Mouse (Mus musculus) adrenal gland, adult 2 months (tissue): Measurements from ENCODE around the gene Mrpl51. TPM values are rescaled to one million over a fixed set of nuclear protein-coding genes. Genes with fewer than 3 reads are reported as not detected.
A peak's percentile ranks its signal among the peaks of the same experiment; 100 is the strongest.

Source experiments
- DNase-seq: peaks from one replicate; pipeline ENCODE4 v3.0.0; 2021
- polyA plus RNA-seq: library from polyadenylated mRNA; depleted of rRNA; stranded (reverse); fragments of >200 nt; gene quantifications from 2 replicates; pipeline ENCODE4 v1.2.3, GENCODE M21; 2012
- total RNA-seq, 2 experiments: library from RNA; stranded (reverse); gene quantifications; 2 replicates each; pipeline ENCODE4 v1.2.3; 2021

The Mrpl51 gene
- total and polyA plus RNA-seq, 3 experiments = 45.1 to 208 (median 162) TPM

DNA sequence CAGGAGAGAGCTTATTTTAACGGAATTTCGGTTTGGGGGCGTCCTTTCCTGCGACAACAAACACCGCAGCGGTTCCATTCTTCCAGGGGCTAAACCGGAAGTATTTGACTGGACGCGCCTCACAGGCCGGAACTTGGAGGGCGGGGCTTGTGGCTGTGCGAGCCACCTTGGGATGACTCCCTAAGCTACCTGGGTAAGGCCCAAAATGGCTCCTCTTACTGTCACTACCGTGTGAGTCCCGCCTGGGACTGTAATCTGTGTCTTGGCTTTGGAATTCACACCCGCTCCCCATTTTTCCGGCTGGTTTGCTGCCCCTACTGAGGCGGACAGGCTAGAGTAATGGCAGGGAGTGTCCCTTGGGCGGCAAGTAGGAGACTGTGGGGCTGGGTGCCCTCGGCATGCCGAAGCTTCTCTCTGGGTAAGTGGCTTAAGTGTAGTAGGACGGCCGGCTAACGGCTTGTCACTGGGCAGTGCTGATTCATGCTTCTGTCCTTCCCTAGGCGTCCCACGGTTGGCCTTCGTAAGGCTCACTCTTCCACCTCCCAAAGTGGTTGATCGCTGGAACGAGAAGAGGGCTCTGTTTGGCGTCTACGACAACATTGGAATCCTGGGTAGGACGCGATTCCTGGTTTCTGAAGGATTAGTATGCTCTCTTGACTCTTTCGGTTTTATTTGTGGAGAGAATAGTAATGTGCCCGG lies 564 bp downstream of the Mrpl51 start:
- DNase-seq = peak; percentile 93

- no peak for DNase-seq
Measured at GRCm38 (mm10) chr6:125192841-125193240, 1.2 kb downstream of the Mrpl51 start.

DNA sequence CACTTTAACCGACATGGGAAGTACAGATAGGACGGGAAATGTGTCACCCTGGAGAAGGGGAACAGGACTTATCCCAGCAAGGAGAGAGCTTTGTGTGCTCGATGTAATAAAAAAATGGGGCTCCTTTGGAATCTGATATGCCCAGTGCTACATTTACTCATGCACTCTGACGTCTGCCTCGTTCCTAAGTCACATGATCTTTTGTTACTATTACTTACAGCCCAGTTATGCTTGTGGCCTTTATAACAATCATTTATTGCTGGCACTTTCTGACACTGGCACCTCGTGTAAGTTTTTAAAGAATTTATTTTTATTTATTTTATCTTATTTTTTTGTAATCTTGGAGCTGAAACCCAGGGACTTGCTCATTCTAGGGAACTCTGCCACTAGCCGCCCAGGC lies 1.8 kb downstream of the Mrpl51 start:
- no peak for DNase-seq

DNA sequence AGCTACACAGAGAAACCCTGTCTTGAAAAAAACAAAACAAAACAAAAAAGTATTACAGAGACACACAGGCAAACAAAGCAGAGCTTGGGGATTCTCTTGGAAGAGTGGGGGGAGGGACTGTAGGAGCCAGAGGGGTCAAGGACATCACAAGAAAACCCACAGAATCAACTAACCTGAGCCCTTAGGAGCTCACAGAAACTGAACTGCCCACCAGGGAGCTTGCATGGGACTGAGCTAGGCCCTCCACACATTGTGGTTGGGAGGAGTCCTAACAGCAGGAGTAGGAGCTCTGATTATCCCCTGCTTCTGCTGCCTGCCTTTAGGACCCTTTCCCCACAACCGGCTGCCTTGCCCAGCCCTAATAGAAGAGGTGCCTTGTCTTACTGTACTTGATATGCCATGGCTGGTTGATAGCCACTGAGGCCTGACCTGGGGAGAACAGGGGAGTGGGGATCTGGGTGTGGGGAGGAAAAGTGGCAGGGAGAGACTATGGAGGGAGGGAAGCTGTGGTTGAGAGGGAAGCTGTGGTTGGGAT lies 4.0 kb downstream of the Mrpl51 start:
- no peak for DNase-seq

GRCm38 (mm10) chr6:125196301-125196700 lies 4.7 kb downstream of the Mrpl51 start:
- DNase-seq = peak; percentile 32

- DNase-seq = peak; percentile 35
Measured at GRCm38 (mm10) chr6:125197166-125197565, 5.6 kb downstream of the Mrpl51 start.

DNA sequence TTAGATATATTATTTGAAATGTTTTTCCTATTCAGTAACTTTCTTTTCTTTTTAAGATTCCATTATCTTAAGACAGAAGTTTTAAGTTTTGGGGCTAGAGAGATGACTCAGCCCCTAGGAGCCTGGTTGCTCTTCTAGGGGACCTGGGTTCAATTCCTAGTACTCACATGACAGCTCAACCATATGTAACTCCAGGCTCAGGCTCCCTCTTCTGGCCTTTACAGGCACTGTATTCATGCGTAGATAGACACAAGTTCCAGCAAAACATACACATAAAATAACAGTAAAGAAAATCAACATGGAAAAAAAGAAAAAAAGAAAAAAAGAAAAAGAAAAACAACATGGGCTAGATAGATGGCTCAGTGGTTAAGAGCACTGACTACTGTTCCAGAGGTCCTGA lies 18.8 kb downstream of the Mrpl51 start:
- no peak for DNase-seq

DNA sequence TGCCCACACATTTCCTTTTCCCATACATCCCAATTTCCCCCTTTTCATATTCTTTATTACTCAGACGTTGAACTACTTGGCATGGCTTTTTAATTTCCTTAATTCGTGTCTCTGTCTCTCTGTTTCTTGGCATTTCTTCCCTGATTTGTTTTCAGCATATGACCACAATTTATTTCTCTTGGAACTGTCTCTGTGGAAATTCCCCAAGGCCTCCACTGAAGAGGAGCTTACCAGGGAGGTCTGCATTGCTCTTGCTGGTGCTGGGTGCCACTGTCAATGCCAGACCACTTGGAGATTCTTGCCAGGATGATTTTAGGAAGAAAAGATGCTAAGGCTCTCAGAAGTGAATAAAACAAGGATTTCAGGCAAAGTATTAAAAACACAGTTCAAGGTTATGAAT lies 21.0 kb downstream of the Mrpl51 start:
- DNase-seq = peak; percentile 73

- DNase-seq = no peak
Measured at GRCm38 (mm10) chr6:125213129-125213528, 21.5 kb downstream of the Mrpl51 start.

GRCm38 (mm10) chr6:125213715-125214114 lies 22.1 kb downstream of the Mrpl51 start:
- DNase-seq = peak; percentile 43

DNA sequence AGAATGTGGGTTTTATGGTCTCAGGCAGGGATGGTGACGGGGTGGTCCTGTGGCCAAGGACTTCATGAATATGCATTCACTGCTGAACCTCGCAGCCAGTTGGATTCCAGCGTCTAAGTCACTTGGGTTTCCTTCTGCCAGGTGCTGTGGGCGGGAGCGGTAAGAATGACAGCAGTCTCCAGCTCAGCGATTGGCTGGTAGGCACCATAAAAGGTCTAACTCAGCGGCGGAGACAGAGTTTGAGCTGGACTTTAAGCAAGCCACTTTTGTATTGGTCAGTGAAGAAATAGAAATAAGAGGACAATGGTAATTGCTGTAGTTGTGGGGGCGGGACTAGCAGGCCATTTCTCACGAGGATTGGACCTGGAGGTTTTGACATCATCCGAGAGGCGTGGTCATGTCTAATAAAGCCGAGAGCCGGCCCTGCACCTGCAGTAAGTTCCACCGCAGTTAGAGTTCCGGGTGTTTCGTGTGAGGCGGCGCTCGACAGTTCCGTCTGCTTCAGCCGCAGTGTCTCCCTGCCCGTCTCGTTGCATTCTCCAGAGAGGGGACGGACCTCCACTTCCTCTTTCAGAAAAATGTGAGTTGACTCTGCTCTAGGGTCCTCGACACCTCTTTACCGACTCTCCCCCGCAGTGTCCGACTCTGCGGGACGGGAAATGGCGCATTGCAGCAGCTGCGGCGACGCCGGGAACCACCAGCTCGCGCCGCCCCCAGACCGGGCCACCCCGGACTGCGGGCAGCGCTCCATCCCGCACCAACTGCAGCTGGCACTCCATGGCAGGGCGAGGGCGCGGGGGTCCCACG lies 23.8 kb downstream of the Mrpl51 start, which contains the start of gene Vamp1:
Gene Vamp1, plus strand, starts transcription at position 404 of the 807 bp plus-strand sequence.
- peak; percentile 95 for DNase-seq

GRCm38 (mm10) chr6:125216898-125217297 lies 25.3 kb downstream of the Mrpl51 start:
- DNase-seq = peak; percentile 74

GRCm38 (mm10) chr6:125217899-125218298 lies 26.3 kb downstream of the Mrpl51 start:
- DNase-seq = peak; percentile 61

- DNase-seq = peak; percentile 55
Measured at GRCm38 (mm10) chr6:125218963-125219362, 27.4 kb downstream of the Mrpl51 start.

GRCm38 (mm10) chr6:125221115-125221745 lies 29.6 kb downstream of the Mrpl51 start:
- no peak for DNase-seq

- DNase-seq = no peak
Measured at GRCm38 (mm10) chr6:125222146-125222545, 30.5 kb downstream of the Mrpl51 start.

DNA sequence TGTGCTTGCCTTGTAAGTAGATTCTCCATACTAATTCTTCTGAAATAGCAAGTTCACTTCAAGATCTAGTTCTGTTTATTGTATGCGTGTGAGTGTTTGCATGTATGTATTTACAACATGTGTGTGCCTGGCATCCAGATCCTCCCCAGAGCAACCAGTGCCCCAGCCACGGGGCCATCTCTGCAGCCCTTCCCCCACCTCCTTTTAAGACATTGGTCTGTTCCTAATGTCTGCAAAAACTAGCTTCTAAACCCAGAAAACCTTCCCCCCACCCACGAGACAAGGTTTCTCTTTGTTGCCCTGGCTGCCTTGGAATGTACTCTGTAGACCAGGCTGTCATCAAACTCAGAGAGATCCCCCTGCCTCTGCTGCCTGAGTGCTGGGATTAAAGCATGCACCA lies 31.0 kb downstream of the Mrpl51 start:
- DNase-seq = no peak

DNA sequence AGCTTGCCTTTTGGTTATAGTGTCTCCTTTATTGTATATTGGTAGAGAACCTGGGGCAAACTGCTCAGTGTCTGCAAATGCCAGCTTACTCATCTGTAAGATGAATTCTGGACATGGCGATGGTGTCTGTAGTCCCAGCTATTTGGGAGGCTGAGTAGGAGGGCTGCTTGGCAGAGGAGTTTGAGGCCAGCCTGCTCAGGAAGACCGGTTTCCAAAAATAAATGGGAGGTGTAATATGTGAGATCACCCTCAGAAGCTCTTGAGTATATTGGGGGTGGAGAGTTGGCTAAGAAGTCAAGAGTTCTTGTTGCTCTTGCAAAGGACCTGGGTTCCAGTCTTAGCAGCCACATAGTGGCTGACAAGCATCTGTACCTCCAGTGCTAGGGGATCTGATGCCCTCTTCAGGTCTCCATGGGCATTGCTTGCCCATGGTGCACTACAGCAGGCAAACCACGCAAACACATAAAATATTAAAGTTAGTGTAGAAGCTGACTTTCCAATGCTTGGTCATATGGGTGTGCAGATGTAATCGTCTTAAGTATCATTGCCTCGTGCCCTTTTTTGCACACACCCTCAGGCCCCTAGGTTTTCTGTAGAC lies 34.0 kb downstream of the Mrpl51 start:
- peak; percentile 32 for DNase-seq

- DNase-seq = no peak
Measured at GRCm38 (mm10) chr6:125230571-125230970, 39.0 kb downstream of the Mrpl51 start.

GRCm38 (mm10) chr6:125231117-125232044 lies 39.8 kb downstream of the Mrpl51 start, which contains the start of gene Tapbpl:
Tapbpl (minus strand) TSS chr6:125231860.
- peak; percentile 81 for DNase-seq

DNA sequence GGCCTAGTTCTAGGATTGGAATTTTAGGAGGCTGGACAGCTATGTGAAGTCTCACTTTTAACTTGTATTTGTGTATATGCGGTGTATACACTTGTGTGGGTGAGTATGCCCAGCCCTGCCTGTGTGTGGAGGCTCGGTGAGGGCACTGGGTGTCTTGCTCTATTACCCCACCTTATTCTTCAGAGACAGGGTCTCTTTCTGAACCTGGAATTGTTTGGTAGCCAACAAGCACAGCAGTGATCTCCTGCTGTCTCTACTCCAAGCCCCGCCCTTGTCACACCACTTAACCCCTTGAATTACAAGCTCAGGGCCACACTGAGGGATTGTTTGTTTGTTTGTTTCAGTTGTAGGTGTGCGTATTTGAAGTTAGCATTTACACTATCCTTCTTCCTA lies 40.4 kb downstream of the Mrpl51 start:
- no peak for DNase-seq
